Comparison of ENCODE assay signal across 16 mouse cellular contexts in genomic region chr1:148846595-148846994, GRCm38 (mm10).
"Had no signal": no experiment of that assay in that cellular context is flagged by ENCODE, and none has a peak within 500 bp of the region (broad histone marks: within the 10 kb centered on the region; RNA-seq: fewer than 3 reads in every experiment).

No protein-coding gene starts in this region.

- H3K36me3 ChIP-seq: neural tube, embryonic 13.5 days; neural tube, embryonic 15.5 days; stomach, embryonic 15.5 days had no signal

- H3K27ac ChIP-seq: neural tube, embryonic 13.5 days; neural tube, embryonic 15.5 days; stomach, embryonic 15.5 days; stomach, postnatal 0 days had no signal

- H3K4me2 ChIP-seq: neural tube, embryonic 13.5 days; neural tube, embryonic 15.5 days; stomach, embryonic 15.5 days had no signal

- H3K4me1 ChIP-seq: neural tube, embryonic 13.5 days; neural tube, embryonic 15.5 days; stomach, embryonic 15.5 days had no signal

- H3K27me3 ChIP-seq: neural tube, embryonic 13.5 days; neural tube, embryonic 15.5 days; stomach, embryonic 15.5 days had no signal

- H3K9ac ChIP-seq: neural tube, embryonic 13.5 days; neural tube, embryonic 15.5 days; stomach, embryonic 15.5 days had no signal

- H3K4me3 ChIP-seq: neural tube, embryonic 13.5 days; neural tube, embryonic 15.5 days; stomach, embryonic 15.5 days had no signal

- DNase-seq: retina, postnatal 1 day; right cerebral cortex, adult 18-20 months; right cerebral cortex, postnatal 14 days; right cerebral cortex, postnatal 25 days; right cerebral cortex, postnatal 4 days; spleen, adult 18-20 months; thymus, adult 18-20 months; thymus, adult 2 months; thymus, postnatal 14 days; thymus, postnatal 25 days; thymus, postnatal 36 days; thymus, postnatal 4 days had no signal

- H3K9me3 ChIP-seq: neural tube, embryonic 13.5 days; neural tube, embryonic 15.5 days; stomach, embryonic 15.5 days had no signal
